Mouse (Mus musculus): ENCODE measurements at regions not wholly inside any gene's neighbourhood (a gene's known extent, or its start where the extent isn't known, plus 50 kb on each side); places are given as distances from the start of the nearest gene placed in this dataset.

- TF ChIP-seq POLR2A (IDR thresholded peaks at IDR 0.05; ENCODE audit: low read depth, low read length) = no peak
- no peak for TF ChIP-seq RCOR1 (conservative IDR thresholded peaks at IDR 0.05; ENCODE audit: low read depth, low read length)
- TF ChIP-seq CTCF (conservative IDR thresholded peaks at IDR 0.05 in 1 of 2, IDR thresholded peaks at IDR 0.05 in 1 of 2; ENCODE audit: low read depth in 2 of 2, low read length in 2 of 2) = peak in 1 of 2 experiments; percentile 53; a peak in 2 of 4 replicates
- TF ChIP-seq HCFC1 (IDR thresholded peaks at IDR 0.05; ENCODE audit: low read depth, low read length) = no peak
- TF ChIP-seq POLR2AphosphoS2 (IDR thresholded peaks at IDR 0.05; ENCODE audit: low read depth, low read length) = no peak
- no peak for TF ChIP-seq NRF1 (IDR thresholded peaks at IDR 0.05; ENCODE audit: low read depth, low read length)
Measured at GRCm38 (mm10) chr15:8884608-8885467, 82.9 kb upstream of the Ranbp3l start.
